Comparison of ENCODE assay signal across 13 mouse cellular contexts in the genomic region with DNA sequence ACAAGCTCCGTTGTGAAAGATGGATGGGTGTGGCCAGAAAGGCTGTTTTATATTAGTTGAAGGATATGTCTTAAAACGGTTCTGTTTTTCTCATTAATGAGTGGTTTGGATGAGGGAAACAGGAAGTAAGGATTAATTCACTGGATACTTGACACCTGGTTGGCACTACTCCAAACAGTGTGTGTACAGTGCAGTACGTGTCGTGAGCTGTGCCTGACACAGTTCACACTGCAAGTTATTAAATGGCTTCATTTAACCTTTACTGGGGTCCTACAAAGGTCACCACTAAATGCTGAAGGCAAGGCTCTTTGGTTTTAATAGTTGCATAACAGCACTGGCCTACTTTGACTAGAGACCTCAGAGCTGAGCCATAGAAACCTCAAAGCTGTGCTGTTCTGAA. TPM values are rescaled to one million over a fixed set of nuclear protein-coding genes. Genes with fewer than 3 reads are reported as not detected.
A peak's percentile ranks its signal among the peaks of the same experiment; 100 is the strongest.
DNase-seq lines count a peak whose midpoint lies in the region; ATAC-seq lines count a peak whose summit lies in the region.
"Had no signal": no experiment of that assay in that cellular context is flagged by ENCODE, and none has a peak within 500 bp of the region (broad histone marks: within the 10 kb centered on the region; RNA-seq: fewer than 3 reads in every experiment).

No protein-coding gene starts in this region.

- no peak overlapping the region for H3K27ac ChIP-seq in liver, embryonic 15.5 days (replicated peaks)
- no peak overlapping the region for H3K27ac ChIP-seq in liver, embryonic 12.5 days
- no peak overlapping the region for H3K27ac ChIP-seq in midbrain, embryonic 10.5 days (replicated peaks)
- H3K27ac ChIP-seq: limb, embryonic 15.5 days had no signal

- H3K4me2 ChIP-seq in liver, embryonic 15.5 days: no peak overlapping the region
- no peak overlapping the region for H3K4me2 ChIP-seq in liver, embryonic 12.5 days
- H3K4me2 ChIP-seq: limb, embryonic 15.5 days had no signal

- H3K36me3 ChIP-seq in liver, embryonic 15.5 days (replicated peaks): no peaks in the 10 kb centered on the region
- H3K36me3 ChIP-seq in liver, embryonic 12.5 days: no peaks in the 10 kb centered on the region
- H3K36me3 ChIP-seq in midbrain, embryonic 10.5 days: no peaks in the 10 kb centered on the region
- H3K36me3 ChIP-seq: limb, embryonic 15.5 days had no signal

- ATAC-seq in liver, embryonic 15.5 days (ENCODE audit: insufficient read depth): 0 out of 2 replicates have a peak, but pooled peaks have one; percentile 44
- ATAC-seq in liver, embryonic 12.5 days: no peak
- ATAC-seq in hematopoietic stem cell, adult 5-6 weeks (replicated peaks in 1 of 2; ENCODE audit: insufficient read depth in 1 of 2, low FRiP score in 2 of 2, low TSS enrichment in 1 of 2, low read depth in 1 of 2, poor library complexity in 2 of 2, severe bottlenecking in 2 of 2): peak; percentile 60 to 62

- no peak overlapping the region for H3K9ac ChIP-seq in liver, embryonic 15.5 days
- H3K9ac ChIP-seq in liver, embryonic 12.5 days: no peak overlapping the region
- H3K9ac ChIP-seq: limb, embryonic 15.5 days had no signal

- H3K4me3 ChIP-seq in liver, embryonic 15.5 days (replicated peaks): no peak overlapping the region
- no peak overlapping the region for H3K4me3 ChIP-seq in liver, embryonic 12.5 days
- no peak overlapping the region for H3K4me3 ChIP-seq in midbrain, embryonic 10.5 days
- H3K4me3 ChIP-seq: limb, embryonic 15.5 days had no signal

- H3K27me3 ChIP-seq in liver, embryonic 15.5 days: no peaks in the 10 kb centered on the region
- H3K27me3 ChIP-seq in liver, embryonic 12.5 days (replicated peaks): no peaks in the 10 kb centered on the region
- no peaks in the 10 kb centered on the region for H3K27me3 ChIP-seq in midbrain, embryonic 10.5 days (ENCODE audit: low read depth, poor library complexity, severe bottlenecking)
- H3K27me3 ChIP-seq: limb, embryonic 15.5 days had no signal

- H3K4me1 ChIP-seq in liver, embryonic 15.5 days (replicated peaks): no peaks in the 10 kb centered on the region
- no peaks in the 10 kb centered on the region for H3K4me1 ChIP-seq in liver, embryonic 12.5 days
- peaks cover 12% of the 10 kb centered on the region for H3K4me1 ChIP-seq in midbrain, embryonic 10.5 days

- no peaks in the 10 kb centered on the region for H3K9me3 ChIP-seq in liver, embryonic 15.5 days (replicated peaks)
- no peaks in the 10 kb centered on the region for H3K9me3 ChIP-seq in liver, embryonic 12.5 days (replicated peaks)
- no peaks in the 10 kb centered on the region for H3K9me3 ChIP-seq in midbrain, embryonic 10.5 days (replicated peaks)
- H3K9me3 ChIP-seq: limb, embryonic 15.5 days had no signal

- WGBS in liver, embryonic 15.5 days (ENCODE audit: insufficient replicate concordance): 35% methylated on average over 4 of the region's 4 CpGs
- 48% methylated on average over 4 of the region's 4 CpGs for WGBS in liver, embryonic 12.5 days (ENCODE audit: insufficient replicate concordance)
- WGBS in midbrain, embryonic 10.5 days: 68% methylated on average over 4 of the region's 4 CpGs

- DNase-seq in gastrocnemius, adult 18-20 months (ENCODE audit: low spot score): peak; percentile 13
- DNase-seq in gastrocnemius, postnatal 25 days: no peak
- peak; percentile 50 for DNase-seq in skeletal muscle tissue, adult 2 months (ENCODE audit: low read depth, low spot score)
- DNase-seq in midbrain, embryonic 10.5 days (ENCODE audit: low spot score): no peak
- no peak for DNase-seq in ovary, postnatal 14 days (ENCODE audit: low spot score)
- DNase-seq: adrenal gland, postnatal 36 days; cerebellum, adult 9-10 months had no signal

RNA-seq across cellular contexts. Expression of a gene that starts 18.7 kb away (rescaled TPM):
- total RNA-seq in gastrocnemius, adult 18-20 months (2021): under 1 TPM; 0.71 to 0.78 TPM
- under 1 TPM; 0.38 to 0.64 TPM for total RNA-seq in gastrocnemius, postnatal 25 days (2021)
- polyA plus RNA-seq in liver, embryonic 15.5 days (2015; fragmentation: Nextera tagmentation; extraction: Ambion mirVana): 0.07 TPM in 1 of 2 replicates, not detected in the other
- polyA plus RNA-seq in liver, embryonic 12.5 days (2016; fragmentation: Nextera tagmentation; extraction: Ambion mirVana): 0.08 TPM in 1 of 2 replicates, not detected in the other
- 2.3 TPM in 1 of 2 replicates, not detected in the other for total RNA-seq in hematopoietic stem cell, adult 5-6 weeks (2017)
- 0.28 and 0.48 TPM in 2 replicates for polyA plus RNA-seq in midbrain, embryonic 10.5 days (2016; fragmentation: Nextera tagmentation; extraction: Ambion mirVana)
- polyA plus RNA-seq: heart, embryonic 14.5 days; intestine, embryonic 14.5 days had no signal

Comparison
In these comparisons a context has a peak if more than half of its experiments do, and no peak if none do; other contexts are left out.
1. DNase-seq: peak in gastrocnemius, adult 18-20 months (single experiment) and skeletal muscle tissue, adult 2 months (single experiment); none in gastrocnemius, postnatal 25 days (single experiment), midbrain, embryonic 10.5 days (single experiment) and ovary, postnatal 14 days (single experiment).